Mouse (Mus musculus): ENCODE data around the gene Nckap5l.

GRCm38 (mm10) chr15:99384071-99384470 lies 73.5 kb downstream of the Nckap5l start:
- TF ChIP-seq POLR2A (IDR thresholded peaks at IDR 0.05; ENCODE audit: low read depth, low read length) (no peak), USF1 (IDR thresholded peaks at IDR 0.05; ENCODE audit: low read depth, low read length) (no peak), CTCF (conservative IDR thresholded peaks at IDR 0.05 in 1 of 2, IDR thresholded peaks at IDR 0.05 in 1 of 2; ENCODE audit: low read depth in 2 of 2, low read length in 2 of 2) (no peak), MAX (IDR thresholded peaks at IDR 0.05; ENCODE audit: low read length) (no peak), ZMIZ1 (IDR thresholded peaks at IDR 0.05; ENCODE audit: low read depth, low read length) (no peak), ZC3H11A (IDR thresholded peaks at IDR 0.05; ENCODE audit: low read depth, low read length) (no peak), TCF12 (IDR thresholded peaks at IDR 0.05; ENCODE audit: low read depth, low read length) (no peak), EP300 (IDR thresholded peaks at IDR 0.05; ENCODE audit: low read length) (no peak), MYC (IDR thresholded peaks at IDR 0.05; ENCODE audit: low read depth, low read length) (no peak), MAZ (IDR thresholded peaks at IDR 0.05; ENCODE audit: low read depth, low read length) (no peak), CHD2 (IDR thresholded peaks at IDR 0.05; ENCODE audit: low read length) (no peak), ETS1 (conservative IDR thresholded peaks at IDR 0.05; ENCODE audit: low read depth, low read length) (no peak)
